In genomic region chr12:81413211-81413610, GRCm38 (mm10) we compare ENCODE assay signal across 17 mouse cellular contexts.
"Had no signal": no experiment of that assay in that cellular context is flagged by ENCODE, and none has a peak within 500 bp of the region (broad histone marks: within the 10 kb centered on the region; RNA-seq: fewer than 3 reads in every experiment).

No protein-coding gene starts in this region.

- H3K27ac ChIP-seq: kidney, postnatal 0 days; layer of hippocampus, adult 2 months; liver, embryonic 13.5 days; neural tube, embryonic 12.5 days; neural tube, embryonic 15.5 days had no signal

- H3K4me3 ChIP-seq: layer of hippocampus, adult 2 months; liver, embryonic 13.5 days; neural tube, embryonic 12.5 days; neural tube, embryonic 15.5 days had no signal

- H3K36me3 ChIP-seq: liver, embryonic 13.5 days; neural tube, embryonic 12.5 days; neural tube, embryonic 15.5 days had no signal

- DNase-seq: kidney, adult 2 months; kidney, postnatal 25 days; layer of hippocampus, adult 9-11 months; liver, embryonic 13.5 days; lung, adult 2 months; lung, postnatal 14 days; lung, postnatal 4 days; midbrain, embryonic 14.5 days; thymus, adult 2 months; thymus, postnatal 14 days; thymus, postnatal 4 days had no signal

- H3K9ac ChIP-seq: liver, embryonic 13.5 days; neural tube, embryonic 12.5 days; neural tube, embryonic 15.5 days had no signal

- ATAC-seq: intestine, postnatal 0 days had no signal

- H3K9me3 ChIP-seq: liver, embryonic 13.5 days; neural tube, embryonic 12.5 days; neural tube, embryonic 15.5 days had no signal

- H3K4me2 ChIP-seq: liver, embryonic 13.5 days; midbrain, embryonic 11.5 days; neural tube, embryonic 12.5 days; neural tube, embryonic 15.5 days had no signal

- H3K4me1 ChIP-seq: liver, embryonic 13.5 days; neural tube, embryonic 12.5 days; neural tube, embryonic 15.5 days had no signal

- H3K27me3 ChIP-seq: liver, embryonic 13.5 days; neural tube, embryonic 12.5 days; neural tube, embryonic 15.5 days had no signal
